Mouse (Mus musculus) ES-E14 (cell line): Measurements from ENCODE around the gene Vav3. TPM values are rescaled to one million over a fixed set of nuclear protein-coding genes. Genes with fewer than 3 reads are reported as not detected.

Experiments used
- DNase-seq: peaks from one replicate; pipeline ENCODE4 v3.0.0-alpha.2; 2013; ENCODE audit warnings: low read depth, low spot score
- H3K27ac ChIP-seq: 2 replicates; pipeline ENCODE4 v1.5.1; 2012; ENCODE audit warnings: low read depth, mild to moderate bottlenecking, low read length, moderate library complexity, mixed read lengths; ENCODE audit not compliant: poor library complexity, insufficient read depth, severe bottlenecking
- H3K36me3 ChIP-seq: 2 replicates; pipeline ENCODE4 v1.6.1; 2012; ENCODE audit warnings: mild to moderate bottlenecking, low read length, moderate library complexity, mixed read lengths; ENCODE audit not compliant: control insufficient read depth, poor library complexity, insufficient read depth, severe bottlenecking
- H3K4me1 ChIP-seq, 2 experiments: fragments of 150-350 bp in 1 of 2; sonication (generic) in 1 of 2; 2 replicates each; pipeline ENCODE4 v1.6.1; 2012; ENCODE audit warnings: low read length in 2 of 2, mild to moderate bottlenecking in 1 of 2, mixed read lengths in 1 of 2; ENCODE audit not compliant: control insufficient read depth in 2 of 2, insufficient read depth in 2 of 2, poor library complexity in 1 of 2
- H3K4me3 ChIP-seq, 2 experiments: fragments of 150-350 bp in 1 of 2; sonication (generic) in 1 of 2; 2 replicates each; pipeline ENCODE4 v1.5.1; 2012; ENCODE audit warnings: low read length in 2 of 2, low read depth in 1 of 2, mild to moderate bottlenecking in 1 of 2, mixed read lengths in 1 of 2; ENCODE audit not compliant: insufficient read depth in 1 of 2, poor library complexity in 1 of 2, severe bottlenecking in 1 of 2
- H3K9ac ChIP-seq: 2 replicates; pipeline ENCODE4 v1.6.1; 2012; ENCODE audit warnings: low read depth, mild to moderate bottlenecking, low read length, mixed read lengths; ENCODE audit not compliant: poor library complexity, insufficient read depth, severe bottlenecking
- H3K9me3 ChIP-seq: fragments of 150-350 bp; sonication (generic); 2 replicates; pipeline ENCODE4 v1.6.1; 2012; ENCODE audit warnings: low read depth, mild to moderate bottlenecking, low read length; ENCODE audit not compliant: control insufficient read depth, insufficient read depth
- CHD2 ChIP-seq: IDR thresholded peaks from 2 replicates; pipeline ENCODE4 v1.6.1; 2014; ENCODE audit warnings: mild to moderate bottlenecking, low read depth, low read length, inconsistent platforms
- HCFC1 ChIP-seq: IDR thresholded peaks from 2 replicates; pipeline ENCODE4 v1.6.1; 2012; ENCODE audit warnings: low read length, inconsistent platforms, borderline replicate concordance; ENCODE audit not compliant: insufficient read depth
- MAFK ChIP-seq: IDR thresholded peaks from 2 replicates; pipeline ENCODE4 v1.6.1; 2014; ENCODE audit warnings: mild to moderate bottlenecking, low read depth, low read length, inconsistent platforms; ENCODE audit not compliant: insufficient read depth
- ZC3H11A ChIP-seq: IDR thresholded peaks from 2 replicates; pipeline ENCODE4 v1.6.1; 2012; ENCODE audit warnings: low read depth, mild to moderate bottlenecking, inconsistent platforms, low read length, borderline replicate concordance
- ZNF384 ChIP-seq: IDR thresholded peaks from 2 replicates; pipeline ENCODE4 v1.6.1; 2012; ENCODE audit warnings: low read depth, low read length, inconsistent platforms
- in situ Hi-C, 2 experiments: fragments of 600-800 bp; cut with MboI; formaldehyde crosslinking; loops; one replicate each; pipeline ENCODE4 v1.15.1; 2025; ENCODE audit warnings: low sequenced_read_pairs in 2 of 2, inconsistent platforms in 1 of 2; ENCODE audit not compliant: unreplicated experiment in 2 of 2
- total RNA-seq: library from RNA; depleted of rRNA; stranded (reverse); fragments of 300-350 nt; gene quantifications from 2 replicates; pipeline ENCODE4 v1.2.3, GENCODE M21; 2012

The Vav3 gene
- total RNA-seq, 1 experiment: 1.6 TPM

DNA sequence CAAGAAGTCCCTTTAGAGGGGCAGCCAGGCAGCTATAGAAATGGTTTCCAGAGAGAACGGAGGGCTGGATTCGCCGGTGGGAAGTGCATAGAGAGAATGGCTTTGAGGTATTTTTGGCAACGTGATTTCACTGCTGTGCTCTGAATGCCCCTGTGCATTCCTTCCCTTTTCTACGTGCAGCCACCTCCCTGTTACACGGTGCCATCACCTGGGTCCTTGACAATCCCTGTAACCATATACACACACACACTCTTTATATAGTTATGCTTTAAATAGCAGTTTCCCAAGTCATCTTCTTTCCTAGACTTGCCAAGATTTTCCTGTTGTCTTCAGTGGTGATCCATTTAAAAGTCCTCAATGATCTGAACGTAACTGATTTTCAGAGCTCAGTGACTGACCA, 181.7 kb downstream of the Vav3 start:
- H3K9me3 ChIP-seq: no peaks in the 10 kb centered on the region
- H3K4me3 ChIP-seq: no peak overlapping the region
- in situ Hi-C loops: no loop called here
- H3K36me3 ChIP-seq: no peaks in the 10 kb centered on the region
- H3K4me1 ChIP-seq: no peaks in the 10 kb centered on the region
- no peak for DNase-seq
- no peak overlapping the region for H3K9ac ChIP-seq
- TF ChIP-seq CHD2 (no peak), ZC3H11A (no peak), MAFK (no peak)
- no peak overlapping the region for H3K27ac ChIP-seq

DNA sequence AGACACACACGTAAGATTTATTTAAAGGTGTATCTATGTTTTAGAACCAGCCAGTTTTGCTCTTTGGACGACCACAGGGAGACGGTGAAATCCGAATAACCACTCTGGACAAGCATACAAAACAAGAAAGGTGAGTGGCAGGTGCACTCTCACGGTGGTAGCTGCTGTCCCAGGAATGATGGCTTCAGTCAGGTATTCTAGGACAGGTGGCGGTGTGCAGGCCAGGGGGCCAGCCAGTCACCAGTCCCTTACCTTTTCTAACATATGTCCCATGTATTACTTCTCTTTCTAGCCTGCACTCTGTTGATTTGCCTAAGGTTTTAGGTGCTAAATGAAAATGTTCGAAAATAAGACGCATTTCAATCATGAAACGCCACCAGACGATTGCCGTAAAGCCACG, 185.4 kb downstream of the Vav3 start:
- in situ Hi-C loops: no loop called here
- TF ChIP-seq CHD2: no peak
- TF ChIP-seq MAFK: no peak
- TF ChIP-seq HCFC1: no peak
- TF ChIP-seq ZNF384: no peak
- TF ChIP-seq ZC3H11A: no peak
- no peak overlapping the region for H3K27ac ChIP-seq

DNA sequence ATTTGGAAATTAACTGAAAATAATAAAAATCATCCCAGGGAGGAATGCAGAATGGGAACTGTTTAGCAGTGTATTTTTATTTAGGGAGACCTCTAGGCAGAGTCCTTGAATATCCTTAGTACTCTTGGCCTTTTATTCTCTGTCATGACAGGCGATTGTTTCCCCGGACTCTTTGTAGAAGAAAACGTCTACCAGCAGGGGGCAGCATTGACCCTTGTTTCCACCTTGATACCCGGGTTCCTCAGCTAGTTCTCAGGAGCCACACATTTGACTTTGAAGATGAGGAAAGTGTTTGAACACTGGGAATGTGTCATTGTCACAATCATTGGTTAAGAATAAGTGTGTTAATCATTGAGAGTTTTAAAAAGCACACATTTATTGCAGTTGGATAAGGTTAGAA, 185.8 kb downstream of the Vav3 start:
- no peaks in the 10 kb centered on the region for H3K4me1 ChIP-seq
- H3K9me3 ChIP-seq: no peaks in the 10 kb centered on the region
- peak; percentile 82 for DNase-seq
- no peak overlapping the region for H3K9ac ChIP-seq
- in situ Hi-C loops: no loop called here
- H3K36me3 ChIP-seq: no peaks in the 10 kb centered on the region
- 0 out of 2 replicates have a peak, but pooled peaks have one; percentile 31 for TF ChIP-seq ZC3H11A
- no peak for TF ChIP-seq ZNF384
- no peak overlapping the region for H3K4me3 ChIP-seq
- no peak overlapping the region for H3K27ac ChIP-seq

More for the DNA sequence above, 185.4 kb downstream of the Vav3 start:
- Histone ChIP-seq H3K36me3 (no peaks in the 10 kb centered on the region), H3K9ac (no peak overlapping the region), H3K9me3 (no peaks in the 10 kb centered on the region), H3K4me3 (no peak overlapping the region), H3K4me1 (no peaks in the 10 kb centered on the region)
- DNase-seq: no peak

DNA sequence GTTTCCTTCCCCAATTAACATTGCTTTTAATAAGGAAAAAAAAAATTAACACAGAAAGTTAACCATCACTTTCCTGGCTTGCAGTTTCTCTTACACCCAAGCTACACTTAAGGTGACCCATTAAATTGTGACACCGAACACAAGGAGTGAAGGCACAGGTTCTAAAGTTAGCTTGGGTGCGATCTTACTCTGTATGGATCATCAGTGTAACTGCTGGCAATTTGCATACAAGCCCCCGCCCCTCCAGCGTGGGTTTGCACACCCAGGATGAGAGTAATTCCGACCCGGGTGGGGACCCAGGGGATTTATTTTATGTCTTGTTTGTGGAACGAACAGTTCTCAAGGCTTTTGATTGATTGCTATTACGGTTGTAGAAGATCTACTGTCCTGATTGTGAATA, 186.2 kb downstream of the Vav3 start:
- in situ Hi-C loops: no loop called here
- no peak overlapping the region for H3K9ac ChIP-seq
- no peaks in the 10 kb centered on the region for H3K4me1 ChIP-seq
- H3K9me3 ChIP-seq: no peaks in the 10 kb centered on the region
- no peak overlapping the region for H3K4me3 ChIP-seq
- no peak for DNase-seq
- TF ChIP-seq ZC3H11A: no peak
- TF ChIP-seq HCFC1: no peak
- no peak for TF ChIP-seq CHD2
- TF ChIP-seq ZNF384: no peak
- no peak for TF ChIP-seq MAFK
- no peaks in the 10 kb centered on the region for H3K36me3 ChIP-seq
- no peak overlapping the region for H3K27ac ChIP-seq

DNA sequence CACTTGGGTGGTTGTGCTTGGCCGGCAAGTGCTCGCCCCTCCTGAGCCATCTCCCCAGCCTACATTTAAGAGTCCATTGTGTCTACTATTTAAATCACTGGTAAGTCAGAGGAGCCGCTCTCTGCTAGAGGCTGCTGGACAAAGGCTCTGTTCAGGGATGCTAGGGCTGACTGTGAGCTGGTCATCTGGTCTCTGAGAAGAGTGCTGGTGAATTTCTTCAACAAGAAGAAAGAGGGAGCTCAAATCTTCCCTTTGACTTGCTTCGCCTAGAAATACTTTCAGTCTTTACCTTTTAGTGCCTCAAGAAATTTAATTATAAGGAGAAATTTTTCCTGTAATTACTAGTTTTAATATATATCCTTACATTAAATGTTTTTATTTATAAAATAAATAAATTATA, 188.2 kb downstream of the Vav3 start:
- H3K4me1 ChIP-seq: no peaks in the 10 kb centered on the region
- H3K9me3 ChIP-seq: no peaks in the 10 kb centered on the region
- no peak for DNase-seq
- TF ChIP-seq MAFK (no peak), ZNF384 (no peak), ZC3H11A (no peak), HCFC1 (no peak), CHD2 (no peak)
- in situ Hi-C loops: no loop called here
- H3K4me3 ChIP-seq: no peak overlapping the region
- no peak overlapping the region for H3K27ac ChIP-seq
- no peak overlapping the region for H3K9ac ChIP-seq
- H3K36me3 ChIP-seq: no peaks in the 10 kb centered on the region
